Mouse (Mus musculus) megakaryocyte progenitor cell, adult 5-6 weeks (primary cell): ENCODE measurements around the gene Tufm. TPM values are rescaled to one million over a fixed set of nuclear protein-coding genes. Genes with fewer than 3 reads are reported as not detected.

ENCODE experiments used
- total RNA-seq, 2 experiments: library from RNA; stranded (forward) in 1 of 2; stranded (reverse) in 1 of 2; fragments of 157-497, 149-512 nt in 1 of 2; fragments of 200-1000 nt in 1 of 2; gene quantifications; 2 replicates each; pipeline versions ENCODE4 v1.2.3 to v1.2.4; 2015 to 2017

Tufm gene
- total RNA-seq, 2 experiments from 2014 or later = 85.6 to 89.9 TPM

Other genes starting within 250 kb of the Tufm start
- 0.95 and 1.7 TPM in 2 replicates for gene Sbk1, start 214.7 kb upstream of the Tufm start, total RNA-seq (2015)
- gene Sbk1, start 214.7 kb upstream of the Tufm start, total RNA-seq (2017) = 1.5 and 2.0 TPM in 2 replicates
- 0.35 and 2.8 TPM in 2 replicates for gene Lat, start 117.8 kb upstream of the Tufm start, total RNA-seq (2015)
- 1.0 and 1.6 TPM in 2 replicates for gene Lat, start 117.8 kb upstream of the Tufm start, total RNA-seq (2017)
- 8.3 and 8.4 TPM in 2 replicates for gene Spns1, start 109.9 kb upstream of the Tufm start, total RNA-seq (2015)
- 8.4 and 16.2 TPM in 2 replicates for gene Spns1, start 109.9 kb upstream of the Tufm start, total RNA-seq (2017)
- 11.4 and 12.2 TPM in 2 replicates for gene Nfatc2ip, start 90.6 kb upstream of the Tufm start, total RNA-seq (2015)
- 14.9 and 15.3 TPM in 2 replicates for gene Nfatc2ip, start 90.6 kb upstream of the Tufm start, total RNA-seq (2017)
- gene Cd19, start 72.5 kb upstream of the Tufm start, total RNA-seq (2015) = not detected in 2 replicates
- gene Cd19, start 72.5 kb upstream of the Tufm start, total RNA-seq (2017) = not detected in 2 replicates
- 4.0 and 4.9 TPM in 2 replicates for gene Rabep2, start 58.6 kb upstream of the Tufm start, total RNA-seq (2015)
- 12.9 and 19.5 TPM in 2 replicates for gene Rabep2, start 58.6 kb upstream of the Tufm start, total RNA-seq (2017)
- not detected in 2 replicates for gene Atp2a1, start 24.3 kb upstream of the Tufm start, total RNA-seq (2015)
- not detected in 2 replicates for gene Atp2a1, start 24.3 kb upstream of the Tufm start, total RNA-seq (2017)
- 33.4 and 36.3 TPM in 2 replicates for gene Sh2b1, start 11.9 kb upstream of the Tufm start, total RNA-seq (2015)
- 19.3 and 20.1 TPM in 2 replicates for gene Sh2b1, start 11.9 kb upstream of the Tufm start, total RNA-seq (2017)
- gene Atxn2l, start 16.1 kb downstream of the Tufm start, total RNA-seq (2015) = 86.9 and 88.6 TPM in 2 replicates
- gene Atxn2l, start 16.1 kb downstream of the Tufm start, total RNA-seq (2017) = 29.0 and 29.5 TPM in 2 replicates
- 198 and 210 TPM in 2 replicates for gene Eif3c, start 79.0 kb downstream of the Tufm start, total RNA-seq (2015)
- 226 and 261 TPM in 2 replicates for gene Eif3c, start 79.0 kb downstream of the Tufm start, total RNA-seq (2017)
- gene Apobr, start 97.6 kb downstream of the Tufm start, total RNA-seq (2015) = 1.1 and 1.9 TPM in 2 replicates
- 4.2 and 4.9 TPM in 2 replicates for gene Apobr, start 97.6 kb downstream of the Tufm start, total RNA-seq (2017)
- gene Cln3, start 98.5 kb downstream of the Tufm start, total RNA-seq (2015) = 33.0 and 36.3 TPM in 2 replicates
- 9.2 and 19.9 TPM in 2 replicates for gene Cln3, start 98.5 kb downstream of the Tufm start, total RNA-seq (2017)
- 0.81 TPM in 1 of 2 replicates, not detected in the other for gene Il27, start 107.6 kb downstream of the Tufm start, total RNA-seq (2015)
- 0.29 and 1.1 TPM in 2 replicates for gene Il27, start 107.6 kb downstream of the Tufm start, total RNA-seq (2017)
- 0.17 and 1.6 TPM in 2 replicates for gene Nupr1, start 143.5 kb downstream of the Tufm start, total RNA-seq (2015)
- 0.92 and 1.3 TPM in 2 replicates for gene Nupr1, start 143.5 kb downstream of the Tufm start, total RNA-seq (2017)
- gene Sgf29, start 161.9 kb downstream of the Tufm start, total RNA-seq (2015) = 65.7 and 74.6 TPM in 2 replicates
- gene Sgf29, start 161.9 kb downstream of the Tufm start, total RNA-seq (2017) = 40.1 and 52.5 TPM in 2 replicates
- gene Sult1a1, start 189.1 kb downstream of the Tufm start, total RNA-seq (2015) = 1.7 and 3.2 TPM in 2 replicates
- gene Sult1a1, start 189.1 kb downstream of the Tufm start, total RNA-seq (2017) = 1.0 and 3.6 TPM in 2 replicates
- gene Bola2, start 208.0 kb downstream of the Tufm start, total RNA-seq (2015) = 89.8 and 95.2 TPM in 2 replicates
- 168 and 218 TPM in 2 replicates for gene Bola2, start 208.0 kb downstream of the Tufm start, total RNA-seq (2017)
- gene Slx1b, start 208.4 kb downstream of the Tufm start, total RNA-seq (2015) = 4.2 and 4.8 TPM in 2 replicates
- 4.6 and 4.7 TPM in 2 replicates for gene Slx1b, start 208.4 kb downstream of the Tufm start, total RNA-seq (2017)
- 259 and 365 TPM in 2 replicates for gene Coro1a, start 220.4 kb downstream of the Tufm start, total RNA-seq (2015)
- 366 and 525 TPM in 2 replicates for gene Coro1a, start 220.4 kb downstream of the Tufm start, total RNA-seq (2017)